Mouse (Mus musculus): ENCODE results near the gene Fgfr2. TPM values are rescaled to one million over a fixed set of nuclear protein-coding genes. Genes with fewer than 3 reads are reported as not detected.
"Not testable (repeated sequence)": the region's sequence is repeated elsewhere in the genome, so short reads cannot be mapped to it uniquely, and the experiment has no call there.

Fgfr2 gene
- polyA plus RNA-seq, 1 experiment from 2014 or later, result 121 TPM

- Histone ChIP-seq H3K4me1 (peaks cover 10% of the 10 kb centered on the region; the same call in 1 of the 2 replicates), H3K27me3 (no peaks in the 10 kb centered on the region), H3K36me3 (peaks cover 5% of the 10 kb centered on the region; the same call in 1 of the 2 replicates), H3K4me2 (replicated peaks) (no peak overlapping the region), H3K4me3 (no peak overlapping the region), H3K9ac (no peak overlapping the region), H3K27ac (0 out of 2 replicates have a peak overlapping the region, but pooled peaks have one; percentile 26), H3K9me3 (no peaks in the 10 kb centered on the region)
- WGBS, result 79% methylated on average over 12 of the region's 12 CpGs
- ATAC-seq (ENCODE audit: insufficient number of reproducible peaks, insufficient read depth, low FRiP score, low TSS enrichment), result no peak
Observed at GRCm38 (mm10) chr7:130677541-130678274, 2445.4 kb downstream of the Fgfr2 start.

- Histone ChIP-seq H3K9ac (no peak overlapping the region), H3K4me2 (replicated peaks) (no peak overlapping the region), H3K36me3 (peaks cover 5% of the 10 kb centered on the region; the same call in 1 of the 2 replicates), H3K4me3 (no peak overlapping the region), H3K4me1 (peaks cover 10% of the 10 kb centered on the region; the same call in 1 of the 2 replicates), H3K27me3 (no peaks in the 10 kb centered on the region), H3K9me3 (no peaks in the 10 kb centered on the region), H3K27ac (no peak overlapping the region; the same call in 1 of the 2 replicates)
- no peak for ATAC-seq (ENCODE audit: insufficient number of reproducible peaks, insufficient read depth, low FRiP score, low TSS enrichment)
- 65% methylated on average over 11 of the region's 11 CpGs for WGBS
Observed at GRCm38 (mm10) chr7:130676885-130677540, 2446.1 kb downstream of the Fgfr2 start.

- ATAC-seq (ENCODE audit: insufficient number of reproducible peaks, insufficient read depth, low FRiP score, low TSS enrichment), result no peak
- no peak overlapping the region for H3K4me2 ChIP-seq (replicated peaks)
- no peaks in the 10 kb centered on the region for H3K9me3 ChIP-seq
- H3K27ac ChIP-seq, result no peak overlapping the region
- H3K27me3 ChIP-seq, result no peaks in the 10 kb centered on the region
- no peak overlapping the region for H3K4me3 ChIP-seq
- no peak overlapping the region for H3K9ac ChIP-seq
- H3K4me1 ChIP-seq, result peaks cover 28% of the 10 kb centered on the region
- peaks cover 5% of the 10 kb centered on the region; the same call in 1 of the 2 replicates for H3K36me3 ChIP-seq
- WGBS, result 55% methylated on average over 9 of the region's 9 CpGs
Observed at GRCm38 (mm10) chr7:130674526-130674925, 2448.6 kb downstream of the Fgfr2 start.

- Histone ChIP-seq H3K36me3 (peaks cover 5% of the 10 kb centered on the region; the same call in 1 of the 2 replicates), H3K27ac (no peak overlapping the region), H3K4me1 (peaks cover 39% of the 10 kb centered on the region), H3K9ac (no peak overlapping the region), H3K27me3 (no peaks in the 10 kb centered on the region), H3K9me3 (no peaks in the 10 kb centered on the region), H3K4me2 (replicated peaks) (no peak overlapping the region), H3K4me3 (no peak overlapping the region)
- no peak for ATAC-seq (ENCODE audit: insufficient number of reproducible peaks, insufficient read depth, low FRiP score, low TSS enrichment)
- WGBS, result 73% methylated on average over 9 of the region's 9 CpGs
Observed at GRCm38 (mm10) chr7:130673169-130674033, 2449.7 kb downstream of the Fgfr2 start.

- no peak for ATAC-seq (ENCODE audit: insufficient number of reproducible peaks, insufficient read depth, low FRiP score, low TSS enrichment)
- Histone ChIP-seq H3K4me1 (peaks cover 29% of the 10 kb centered on the region), H3K27ac (0 out of 2 replicates have a peak overlapping the region, but pooled peaks have one; percentile 86), H3K4me2 (replicated peaks) (no peak overlapping the region), H3K4me3 (no peak overlapping the region), H3K9me3 (no peaks in the 10 kb centered on the region), H3K36me3 (peaks cover 3% of the 10 kb centered on the region; the same call in 1 of the 2 replicates), H3K27me3 (no peaks in the 10 kb centered on the region), H3K9ac (no peak overlapping the region)
- 81% methylated on average over 6 of the region's 6 CpGs for WGBS
Observed at GRCm38 (mm10) chr7:130671301-130671700, 2451.8 kb downstream of the Fgfr2 start.

DNA sequence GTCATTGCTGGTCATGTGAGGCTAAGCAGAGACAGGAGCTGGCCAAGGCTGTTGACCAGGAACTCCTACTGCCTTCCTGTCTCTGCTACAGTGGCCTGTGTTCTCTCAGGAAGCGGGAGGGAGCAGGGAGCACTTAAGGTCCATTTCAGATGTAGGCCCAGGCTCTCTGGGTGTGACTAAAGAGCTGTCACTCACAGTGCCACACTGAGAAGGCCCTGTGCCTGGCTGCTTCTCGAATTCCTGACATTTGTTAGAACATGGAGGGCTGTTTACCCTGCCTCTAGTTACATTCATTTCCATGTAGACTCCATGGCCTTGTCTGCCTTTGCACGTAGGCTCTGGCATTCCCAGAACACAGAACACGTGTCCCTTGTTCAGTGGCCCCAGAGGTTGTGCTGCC lies 2452.8 kb downstream of the Fgfr2 start:
- ATAC-seq (ENCODE audit: insufficient number of reproducible peaks, insufficient read depth, low FRiP score, low TSS enrichment), result no peak
- H3K27ac ChIP-seq, result peak overlapping the region; percentile 86

DNA sequence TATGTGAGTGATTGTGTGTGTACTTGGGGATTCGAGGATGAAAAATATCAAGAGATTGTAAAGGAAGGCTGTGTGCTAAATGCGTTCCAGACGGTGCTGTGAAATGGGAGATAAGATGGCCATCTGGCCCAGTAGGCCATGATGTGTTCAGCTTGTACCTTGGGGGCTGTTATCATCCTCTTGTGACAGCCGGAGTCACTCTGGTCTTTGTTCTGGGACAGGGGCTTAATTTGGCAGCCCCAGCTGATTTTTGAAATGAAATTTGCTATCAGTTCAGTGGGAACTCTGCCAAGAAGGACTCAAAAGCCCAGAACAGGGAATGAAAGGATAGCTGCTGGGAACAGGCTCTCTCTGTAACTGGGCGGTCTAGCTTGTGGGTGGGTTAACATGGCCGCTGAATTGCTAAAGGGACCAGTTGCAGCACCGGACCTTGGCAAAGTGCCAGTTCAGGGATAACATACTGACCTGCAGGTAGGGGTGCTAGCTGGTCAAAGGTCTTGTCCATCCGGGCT lies 2453.7 kb downstream of the Fgfr2 start:
- Histone ChIP-seq H3K4me1 (peaks cover 29% of the 10 kb centered on the region), H3K27ac (peak overlapping the region; percentile 86), H3K4me2 (replicated peaks) (no peak overlapping the region), H3K36me3 (peaks cover 10% of the 10 kb centered on the region; the same call in 1 of the 2 replicates), H3K9ac (no peak overlapping the region), H3K27me3 (no peaks in the 10 kb centered on the region), H3K4me3 (no peak overlapping the region), H3K9me3 (0 out of 2 replicates have a peak, but pooled peaks cover 4% of the 10 kb centered on the region)
- ATAC-seq (ENCODE audit: insufficient number of reproducible peaks, insufficient read depth, low FRiP score, low TSS enrichment), result 0 out of 2 replicates have a peak, but pooled peaks have one; percentile 43
- WGBS, result 38% methylated on average over 8 of the region's 8 CpGs

More for the DNA sequence above, 2452.8 kb downstream of the Fgfr2 start:
- Histone ChIP-seq H3K27me3 (no peaks in the 10 kb centered on the region), H3K4me3 (no peak overlapping the region), H3K4me2 (replicated peaks) (no peak overlapping the region), H3K9ac (no peak overlapping the region), H3K9me3 (no peaks in the 10 kb centered on the region), H3K4me1 (peaks cover 29% of the 10 kb centered on the region), H3K36me3 (peaks cover 2% of the 10 kb centered on the region; the same call in 1 of the 2 replicates)
- WGBS, result 45% methylated on average over 4 of the region's 4 CpGs

GRCm38 (mm10) chr7:130668729-130669281 lies 2454.3 kb downstream of the Fgfr2 start:
- Histone ChIP-seq H3K27me3 (no peaks in the 10 kb centered on the region), H3K4me1 (peaks cover 29% of the 10 kb centered on the region), H3K36me3 (peaks cover 13% of the 10 kb centered on the region), H3K9me3 (0 out of 2 replicates have a peak, but pooled peaks cover 4% of the 10 kb centered on the region), H3K9ac (no peak overlapping the region), H3K4me2 (replicated peaks) (no peak overlapping the region), H3K27ac (peak overlapping the region; percentile 86), H3K4me3 (no peak overlapping the region)
- 47% methylated on average over 7 of the region's 7 CpGs for WGBS
- ATAC-seq (ENCODE audit: insufficient number of reproducible peaks, insufficient read depth, low FRiP score, low TSS enrichment), result 0 out of 2 replicates have a peak, but pooled peaks have one; percentile 7

GRCm38 (mm10) chr7:130668013-130668412 lies 2455.1 kb downstream of the Fgfr2 start:
- not testable (repeated sequence) for H3K27ac ChIP-seq; H3K9ac ChIP-seq; H3K4me3 ChIP-seq; H3K27me3 ChIP-seq; ATAC-seq (ENCODE audit: insufficient number of reproducible peaks, insufficient read depth, low FRiP score, low TSS enrichment); H3K4me2 ChIP-seq (replicated peaks); H3K9me3 ChIP-seq
- H3K36me3 ChIP-seq, result peaks cover 21% of the 10 kb centered on the region
- WGBS, result 81% methylated on average over 1 of the region's 1 CpGs
- peaks cover 29% of the 10 kb centered on the region for H3K4me1 ChIP-seq

DNA sequence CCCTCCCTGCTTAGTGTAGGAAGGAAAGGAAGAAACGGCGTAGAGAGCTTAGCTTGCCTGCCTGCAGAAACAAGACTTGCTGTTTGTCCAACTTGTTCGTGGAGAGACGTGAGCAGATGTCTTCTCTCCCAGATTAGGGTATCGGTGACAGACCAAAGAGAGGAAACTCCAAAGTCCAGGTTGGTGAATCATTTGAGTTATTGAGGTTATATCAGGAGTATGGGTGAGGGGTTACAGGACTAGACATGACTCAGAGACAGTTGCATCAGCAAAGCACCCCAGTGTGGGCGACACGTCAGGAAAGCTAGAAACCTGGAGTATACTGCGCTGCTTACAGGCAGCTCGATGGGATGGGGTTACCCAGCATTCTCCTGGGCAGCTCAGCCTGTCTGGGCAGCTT lies 2457.8 kb downstream of the Fgfr2 start:
- Histone ChIP-seq H3K9ac (no peak overlapping the region), H3K9me3 (0 out of 2 replicates have a peak, but pooled peaks cover 4% of the 10 kb centered on the region), H3K27me3 (no peaks in the 10 kb centered on the region), H3K4me2 (replicated peaks) (no peak overlapping the region), H3K36me3 (peaks cover 22% of the 10 kb centered on the region), H3K4me3 (no peak overlapping the region), H3K4me1 (peaks cover 25% of the 10 kb centered on the region), H3K27ac (no peak overlapping the region)
- ATAC-seq (ENCODE audit: insufficient number of reproducible peaks, insufficient read depth, low FRiP score, low TSS enrichment), result no peak
- WGBS, result 96% methylated on average over 9 of the region's 9 CpGs

Data from embryonic facial prominence, embryonic 12.5 days (tissue).